Mouse (Mus musculus) ZHBTc4 (cell line): Measurements from ENCODE around the gene Cfap97.
"Not testable (repeated sequence)": the region's sequence is repeated elsewhere in the genome, so short reads cannot be mapped to it uniquely, and the experiment has no call there.

Experiments used
- DNase-seq: peaks from one replicate; pipeline ENCODE4 v3.0.0-alpha.2; 2011; ENCODE audit warnings: low read depth, low spot score

Cfap97 gene

DNA sequence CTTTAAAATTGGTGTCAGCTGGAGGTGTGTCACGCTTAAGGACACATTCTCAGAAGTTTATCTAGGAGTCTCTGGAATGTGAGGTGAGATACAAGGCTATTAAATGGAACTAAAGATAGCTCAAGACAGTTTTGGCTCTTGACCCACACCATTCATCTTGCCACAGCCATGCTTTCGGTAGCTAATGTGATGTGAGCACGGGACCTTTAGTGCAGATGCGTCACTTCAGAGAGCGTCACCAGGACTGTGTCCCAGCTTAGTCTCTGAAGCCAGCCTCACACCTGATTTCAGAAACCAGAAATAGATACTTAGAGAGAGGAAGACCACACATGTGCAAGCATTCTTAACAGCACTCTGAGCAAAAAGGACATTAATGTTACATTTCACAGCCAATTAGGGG, 75.1 kb downstream of the Cfap97 start:
- DNase-seq = no peak

DNA sequence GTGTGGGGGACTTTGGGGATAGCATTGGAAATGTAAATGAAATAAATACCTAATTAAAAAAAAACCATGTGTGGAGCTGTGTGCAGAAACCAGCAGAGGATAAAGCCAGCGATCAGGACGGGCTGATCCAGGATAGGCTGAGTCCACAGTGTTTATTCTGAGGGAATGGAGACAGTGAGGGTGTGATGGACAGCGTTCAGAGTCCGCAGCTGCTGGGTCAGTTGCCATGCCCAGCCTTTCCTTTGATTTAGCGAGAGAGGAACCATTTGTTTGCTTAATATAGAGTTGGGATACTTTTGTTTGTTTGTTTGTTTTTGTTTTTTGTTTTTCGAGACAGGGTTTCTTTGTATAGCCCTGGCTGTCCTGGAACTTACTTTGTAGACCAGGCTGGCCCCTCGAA, 80.4 kb downstream of the Cfap97 start:
- DNase-seq = not testable (repeated sequence)

DNA sequence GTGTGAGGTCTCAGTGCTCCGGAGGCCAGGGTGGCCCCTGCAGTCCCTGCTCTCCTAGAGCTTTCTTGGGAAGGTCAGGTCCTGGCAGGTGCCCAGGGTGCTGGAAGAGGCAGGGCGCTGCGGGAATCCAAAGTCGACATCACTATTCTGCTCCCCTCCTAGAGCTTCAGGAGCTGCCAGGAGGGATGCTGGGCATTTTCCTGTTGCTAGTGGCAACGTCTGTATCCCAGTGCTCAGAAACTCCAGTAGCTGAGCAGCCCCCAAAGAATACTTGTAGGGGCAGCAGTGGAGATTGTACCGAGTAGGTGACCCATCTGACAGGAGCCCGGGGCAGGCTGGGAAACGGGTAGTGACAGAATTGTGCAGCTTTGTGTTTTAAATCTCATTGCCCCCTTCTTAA, 81.2 kb downstream of the Cfap97 start:
- no peak for DNase-seq

DNA sequence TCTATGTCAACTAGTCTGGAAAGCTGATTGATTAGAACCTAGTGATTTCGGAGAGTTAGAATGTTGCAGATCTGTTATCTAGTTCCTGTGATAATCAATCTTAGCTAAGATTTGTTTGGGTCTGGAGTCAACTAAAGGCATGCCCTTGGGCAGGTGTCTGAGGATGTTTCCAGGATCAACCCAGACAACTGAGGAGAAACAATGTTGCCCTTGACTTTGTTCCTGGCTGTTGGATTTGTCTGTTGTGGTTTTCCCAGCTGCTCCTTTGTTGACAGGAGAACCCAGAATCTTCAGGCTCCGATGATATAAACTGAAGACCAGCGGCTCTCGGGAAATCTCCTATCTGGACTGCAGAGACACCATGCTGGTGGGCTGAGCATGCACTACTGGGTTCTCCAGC, 83.2 kb downstream of the Cfap97 start:
- DNase-seq = no peak

DNA sequence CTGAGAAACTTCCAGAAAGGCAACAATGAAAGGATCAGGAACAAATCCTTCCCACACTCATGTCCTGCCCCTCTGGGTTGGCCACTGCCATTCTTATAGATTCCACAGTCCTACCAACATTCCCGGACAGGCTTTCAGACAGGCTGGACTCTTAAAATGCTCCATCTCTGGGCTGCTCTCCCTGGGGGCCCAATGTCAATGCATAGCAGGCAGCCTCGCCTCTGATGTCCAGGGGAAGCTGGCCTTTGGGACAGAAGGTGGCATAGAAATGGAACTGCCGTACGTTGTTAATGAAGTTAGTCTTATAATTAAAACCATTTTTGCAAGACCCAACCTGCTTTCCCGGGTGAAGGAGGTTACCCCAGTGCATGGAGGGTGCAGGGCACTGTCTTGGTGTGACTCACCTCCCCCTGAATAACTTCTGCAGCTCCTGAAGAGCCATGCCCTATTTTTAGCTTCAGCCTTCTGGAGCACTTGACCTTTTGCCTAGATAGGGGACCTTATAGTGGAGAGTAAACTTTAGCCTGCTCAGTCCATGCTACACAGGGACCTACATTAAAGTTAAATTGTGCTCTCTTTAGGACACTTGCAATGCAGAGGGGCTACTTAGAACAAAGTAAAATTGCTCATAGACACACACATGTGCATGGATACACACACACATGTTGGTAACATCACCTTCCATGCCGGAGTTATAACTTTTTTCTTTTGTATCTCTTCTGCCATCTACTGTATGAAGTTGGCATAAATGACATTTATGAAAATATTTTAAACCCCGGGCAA, 85.1 kb downstream of the Cfap97 start:
- DNase-seq = no peak

DNA sequence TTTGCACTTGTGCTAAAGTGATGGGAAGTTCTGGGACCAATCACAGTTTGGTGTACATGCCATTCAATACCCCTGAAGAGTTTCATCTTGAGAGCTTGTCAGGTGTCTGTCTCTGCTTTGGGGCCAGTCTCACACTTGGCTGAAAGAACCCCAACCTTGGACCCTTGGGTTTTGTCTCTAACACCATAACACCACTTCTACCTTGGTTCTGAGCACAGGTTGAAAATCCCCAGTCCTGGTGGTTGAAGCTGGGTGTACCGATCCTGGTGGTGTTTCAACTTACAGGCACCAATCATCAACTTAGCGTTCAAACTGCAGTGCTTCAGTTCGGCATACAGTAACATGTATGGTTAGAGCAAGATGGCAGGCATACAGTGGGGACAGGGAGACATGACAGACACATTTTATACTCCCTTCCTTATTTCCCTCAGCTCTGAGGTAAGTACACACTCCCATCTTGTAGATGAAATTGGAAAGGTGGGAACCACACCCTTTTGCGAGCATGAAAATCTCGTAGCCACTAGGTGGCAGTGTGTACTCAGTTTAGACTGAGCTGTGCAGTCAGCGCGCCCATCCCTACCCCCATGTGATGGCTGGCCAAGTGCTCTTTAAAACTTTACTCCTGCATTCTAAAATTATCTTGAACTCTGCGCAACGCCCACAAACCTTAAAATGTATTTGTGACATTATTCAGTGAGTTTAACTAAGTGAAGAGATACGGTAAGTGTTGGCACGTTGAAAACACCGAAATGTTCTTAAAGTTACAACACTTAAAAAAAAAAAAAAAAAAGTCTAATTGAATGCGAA, 90.2 kb downstream of the Cfap97 start:
- peak; percentile 86 for DNase-seq

DNA sequence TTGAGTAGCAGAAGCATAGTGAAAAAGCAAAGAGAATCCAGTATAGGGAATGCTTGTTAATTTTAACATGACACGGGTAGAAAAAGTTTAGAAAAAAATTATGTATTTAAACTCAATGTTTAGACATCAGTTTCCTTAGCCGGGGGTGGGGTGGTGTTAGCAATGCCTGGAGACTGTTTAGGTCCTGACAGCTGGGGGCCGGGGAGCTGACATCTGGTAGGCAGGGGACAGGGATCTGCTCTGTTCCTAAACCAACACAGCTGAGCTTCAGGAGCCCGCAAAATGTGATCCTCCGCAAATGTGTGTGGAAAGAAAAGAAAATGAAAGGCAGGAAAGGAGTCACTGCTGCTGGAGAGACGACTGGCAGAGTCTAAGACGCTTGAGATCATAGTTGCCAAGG, 91.4 kb downstream of the Cfap97 start:
- no peak for DNase-seq
